Mouse (Mus musculus) gastrocnemius, postnatal 4 days (tissue): ENCODE measurements around the gene Otud1. TPM values are rescaled to one million over a fixed set of nuclear protein-coding genes. Genes with fewer than 3 reads are reported as not detected.

Experiments
- DNase-seq, 2 experiments: peaks; one replicate each; pipeline ENCODE4 v3.0.0; 2021 to 2022; ENCODE audit warnings: low spot score in 2 of 2, mixed read lengths in 2 of 2
- total RNA-seq, 2 experiments: library from RNA; stranded (reverse); gene quantifications; 2 replicates each; pipeline ENCODE4 v1.2.3; 2021

Gene Otud1
- total RNA-seq, 2 experiments from 2014 or later: 22.1 to 34.4 TPM

DNA sequence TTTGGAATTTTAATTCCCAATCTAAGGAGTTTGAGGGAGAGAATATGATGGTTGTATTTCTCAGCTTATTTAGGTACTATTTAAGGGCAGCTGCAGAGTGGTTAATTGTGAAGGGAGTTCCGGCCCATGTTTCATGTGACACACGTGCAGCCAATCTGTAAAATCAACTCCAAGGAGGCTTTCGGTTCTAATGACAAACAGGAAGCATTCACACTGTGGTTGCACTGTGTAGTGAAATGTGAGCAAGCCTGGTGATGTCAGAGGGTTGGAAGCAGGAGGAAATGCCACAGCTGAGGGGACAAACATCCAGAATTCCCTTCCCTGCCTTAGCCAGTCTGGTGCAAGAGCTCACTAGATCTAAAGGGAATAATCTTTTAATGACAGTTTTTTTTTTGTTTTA lies 8.3 kb downstream of the Otud1 start:
- no peak for DNase-seq

DNA sequence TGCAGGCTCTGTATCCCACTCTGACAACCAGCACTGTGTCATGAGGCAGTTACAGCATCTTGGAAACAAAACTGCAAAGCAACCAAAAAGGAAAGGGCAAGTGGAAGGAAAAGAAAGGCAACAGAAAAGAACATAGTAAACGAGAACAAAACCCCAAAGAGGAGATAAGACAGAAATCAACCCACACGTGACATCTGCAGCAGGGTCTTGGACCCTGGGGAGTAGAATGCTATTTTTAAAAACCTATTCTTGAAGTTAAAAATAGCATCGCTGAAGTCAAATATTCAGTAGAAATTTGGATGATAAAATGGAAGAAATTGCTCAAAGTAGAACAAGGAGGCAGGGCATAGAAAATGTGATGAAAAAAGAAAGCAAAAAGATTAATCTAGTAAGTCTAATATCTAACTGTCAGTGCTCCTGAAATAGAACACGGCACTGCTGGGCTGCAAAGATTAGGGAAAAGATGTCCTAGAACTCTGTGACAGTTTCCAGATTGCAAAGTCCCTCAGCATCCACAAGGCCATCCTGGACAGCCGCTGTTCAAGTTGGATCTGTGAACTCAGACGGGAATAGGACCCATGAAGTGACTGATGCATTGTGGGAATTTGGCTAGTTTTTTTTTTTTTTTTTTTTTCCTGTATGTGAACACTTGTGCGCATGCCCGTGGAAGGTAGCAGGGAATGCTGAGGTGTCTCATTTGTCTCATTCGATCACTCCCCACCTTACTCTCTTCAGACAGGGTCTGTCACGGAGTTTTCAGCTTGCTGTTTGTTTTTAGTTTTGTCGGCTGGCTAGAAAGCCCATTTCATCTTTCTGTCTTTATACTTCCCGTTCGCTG lies 13.5 kb downstream of the Otud1 start:
- DNase-seq: no peak

GRCm38 (mm10) chr2:19682997-19683396 lies 25.4 kb downstream of the Otud1 start:
- DNase-seq: peak in 1 of 2 experiments; percentile 31

DNA sequence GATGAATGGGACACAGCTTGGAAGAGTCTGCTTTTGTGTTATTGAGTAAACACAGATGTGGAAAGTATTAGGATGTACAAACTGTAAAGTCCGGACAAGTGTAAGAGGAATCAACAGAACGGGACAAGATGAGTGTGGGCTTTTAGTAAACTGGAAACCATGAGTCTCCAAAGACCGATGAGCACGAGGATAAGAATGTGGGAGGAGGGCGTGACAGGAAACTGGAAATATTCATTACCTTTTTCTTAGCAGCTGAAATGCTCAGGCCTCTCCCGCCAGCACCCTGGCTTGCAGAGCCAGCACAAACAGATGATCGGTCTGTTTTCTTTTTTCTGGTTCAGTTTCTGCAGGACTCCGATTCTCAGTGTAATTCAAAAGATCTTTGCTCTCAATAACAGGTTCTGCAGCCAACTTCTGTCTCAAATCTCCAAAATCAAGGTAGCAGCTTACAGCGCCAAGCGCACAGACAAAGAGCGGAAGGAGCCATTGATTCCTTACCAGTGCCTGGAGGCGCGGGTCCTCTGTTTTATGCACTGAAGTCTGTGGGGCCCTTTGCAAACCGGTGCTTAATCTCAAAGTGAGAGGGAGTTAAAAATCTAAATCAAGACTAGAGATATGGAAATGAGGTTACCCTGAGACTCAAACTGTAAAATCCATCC lies 28.1 kb downstream of the Otud1 start:
- peak in 1 of 2 experiments; percentile 17 for DNase-seq

DNA sequence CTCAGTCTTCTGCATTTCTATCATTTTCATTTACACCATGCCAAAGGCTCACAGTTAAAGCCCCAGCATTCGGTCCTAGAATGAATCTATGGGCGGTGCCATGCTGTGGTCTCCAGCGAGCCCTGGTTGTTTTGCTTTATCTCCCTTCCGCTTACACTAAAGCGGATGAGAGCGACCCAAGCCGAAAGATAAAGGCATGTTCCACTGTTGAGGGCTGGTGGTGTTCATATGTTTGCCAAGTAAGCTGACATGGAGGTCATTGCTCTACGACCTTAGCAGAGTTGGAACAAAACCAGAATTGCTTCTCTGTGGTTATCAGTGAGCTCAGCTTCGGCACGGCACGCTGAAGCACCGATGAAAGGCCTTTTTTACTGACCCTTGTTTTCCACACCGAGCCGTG lies 32.5 kb downstream of the Otud1 start:
- DNase-seq: no peak

GRCm38 (mm10) chr2:19699573-19700295 lies 42.2 kb downstream of the Otud1 start:
- DNase-seq: no peak

DNA sequence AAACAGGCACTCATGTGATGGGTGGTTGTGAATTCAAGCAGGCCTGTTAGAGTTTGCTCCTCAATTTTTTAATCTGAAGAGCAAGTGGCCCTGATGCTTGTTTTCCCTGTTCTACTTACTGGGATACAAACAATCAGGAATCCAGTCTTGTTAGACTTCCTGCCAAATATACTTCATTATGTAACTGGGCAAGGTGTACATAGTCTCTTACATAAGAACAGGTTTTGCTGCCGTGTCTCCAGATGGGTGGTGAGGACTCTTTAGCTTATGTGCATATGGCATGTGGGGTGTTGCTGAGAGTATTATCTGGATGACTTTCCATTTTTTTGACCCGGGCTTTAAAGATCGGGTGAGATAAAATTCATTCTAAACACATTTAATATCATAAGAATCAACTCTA lies 43.8 kb downstream of the Otud1 start:
- DNase-seq: no peak

DNA sequence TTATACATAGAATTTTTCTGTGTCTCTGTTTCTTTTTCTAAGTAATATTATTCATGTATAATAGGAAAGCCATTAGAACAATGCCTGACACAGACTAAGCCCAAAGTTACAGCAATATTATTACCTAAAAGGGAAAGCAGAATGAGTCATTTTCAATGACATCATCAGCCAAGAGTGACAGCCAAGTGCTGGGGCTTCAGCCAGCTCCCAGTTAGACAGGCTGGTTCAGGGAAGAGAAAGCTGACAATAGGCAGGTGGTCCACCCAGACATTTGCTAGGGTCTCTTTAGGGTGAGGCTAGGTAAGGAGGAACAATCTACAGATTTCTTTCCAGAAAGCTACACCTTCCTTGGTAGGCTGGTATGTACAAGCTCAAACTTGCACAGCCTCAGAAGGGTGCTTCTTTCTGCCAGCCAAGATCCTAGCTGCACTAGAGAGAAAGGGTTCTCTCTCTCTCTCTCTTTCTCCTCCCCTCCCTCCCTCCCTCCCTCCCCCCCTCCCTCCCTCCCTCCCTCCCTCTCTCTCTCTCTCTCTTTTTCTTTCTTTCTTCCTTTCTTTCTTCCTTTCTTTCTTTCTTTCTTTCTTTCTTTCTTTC lies 45.6 kb downstream of the Otud1 start:
- DNase-seq: no peak

DNA sequence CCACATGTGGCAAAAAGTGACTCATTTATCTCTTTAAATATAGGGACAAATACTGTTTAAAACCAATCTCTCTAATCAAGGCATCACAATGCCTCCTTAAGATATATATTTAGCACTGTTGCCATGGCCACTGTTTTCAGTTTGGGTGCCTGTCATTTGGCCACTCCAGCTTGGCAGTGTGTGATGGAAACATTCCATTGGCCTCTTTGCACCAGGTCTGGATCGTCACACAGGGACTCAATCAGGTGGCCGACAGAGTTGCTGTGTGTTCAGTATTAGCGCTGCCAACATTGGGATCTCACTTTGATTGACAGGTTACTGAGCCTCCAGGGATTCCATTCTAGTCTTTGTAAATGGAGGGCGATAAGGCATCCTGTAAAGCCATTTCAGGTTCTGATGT lies 46.1 kb downstream of the Otud1 start:
- DNase-seq: peak in 1 of 2 experiments; percentile 18

- no peak for DNase-seq
Measured at GRCm38 (mm10) chr2:19704272-19704671, 46.7 kb downstream of the Otud1 start.

GRCm38 (mm10) chr2:19706886-19707285 lies 49.3 kb downstream of the Otud1 start:
- DNase-seq: no peak

Other genes with a start within 250 kb of the Otud1 start
- gene Ptf1a, start 212.1 kb upstream of the Otud1 start, total RNA-seq: not detected
- gene 4921504E06Rik, start 103.8 kb upstream of the Otud1 start, total RNA-seq: not detected